Mouse (Mus musculus): ENCODE data around the gene Trpv2. TPM values are rescaled to one million over a fixed set of nuclear protein-coding genes. Genes with fewer than 3 reads are reported as not detected.
A peak's percentile ranks its signal among the peaks of the same experiment; 100 is the strongest.

The Trpv2 gene
- total and polyA plus RNA-seq, 3 experiments, result 39.2 to 58.7 (median 46.2) TPM

GRCm38 (mm10) chr11:62606299-62607169 lies 32.2 kb downstream of the Trpv2 start:
- no peaks in the 10 kb centered on the region for H3K9me3 ChIP-seq (replicated peaks; ENCODE audit: low read length)
- in situ Hi-C loops (cut with MboI; ENCODE audit: low pct_ligation_motif_present, low pct_unique_long_range_greater_than_20kb, low sequenced_read_pairs) (no loop called here), dilution Hi-C loops (cut with MboI; ENCODE audit: extremely low pct_ligation_motif_present, extremely low pct_unique_long_range_greater_than_20kb, low sequenced_read_pairs) (no loop called here)
- peak overlapping the region; percentile 1; the same call in 1 of the 2 replicates for H3K27ac ChIP-seq (ENCODE audit: insufficient read depth, low read depth)
- H3K9ac ChIP-seq (ENCODE audit: insufficient read depth, low read depth), result no peak overlapping the region
- peaks cover 48 to 68% of the 10 kb centered on the region in 2 experiments for H3K36me3 ChIP-seq (replicated peaks in 1 of 2; ENCODE audit: control insufficient read depth in 1 of 2, insufficient read depth in 1 of 2, low read length in 1 of 2)
- TF ChIP-seq ZNF384 (IDR thresholded peaks at IDR 0.05; ENCODE audit: low read depth, low read length) (peak; percentile 6; the same call in 1 of the 2 replicates), ZMIZ1 (IDR thresholded peaks at IDR 0.05; ENCODE audit: low read depth, low read length) (peak; percentile 65; the same call in 1 of the 2 replicates), NELFE (IDR thresholded peaks at IDR 0.05; ENCODE audit: low read depth, low read length) (no peak), MYC (IDR thresholded peaks at IDR 0.05; ENCODE audit: low read depth, low read length) (0 out of 2 replicates have a peak, but pooled peaks have one; percentile 37), POLR2AphosphoS2 (IDR thresholded peaks at IDR 0.05; ENCODE audit: low read depth, low read length) (peak; percentile 35), PAX5 (IDR thresholded peaks at IDR 0.05; ENCODE audit: low read length) (no peak), MAFK (IDR thresholded peaks at IDR 0.05; ENCODE audit: insufficient replicate concordance, low read length) (no peak), CHD2 (IDR thresholded peaks at IDR 0.05; ENCODE audit: low read length) (peak; percentile 58; the same call in 1 of the 2 replicates), IRF4 (IDR thresholded peaks at IDR 0.05; ENCODE audit: low read depth, low read length) (no peak), MEF2A (IDR thresholded peaks at IDR 0.05; ENCODE audit: borderline replicate concordance, low read depth, low read length) (no peak), MAX (IDR thresholded peaks at IDR 0.05; ENCODE audit: low read length) (no peak), JUND (conservative IDR thresholded peaks at IDR 0.05; ENCODE audit: low read depth, low read length) (no peak), CTCF (conservative IDR thresholded peaks at IDR 0.05 in 1 of 2, IDR thresholded peaks at IDR 0.05 in 1 of 2; ENCODE audit: low read depth in 2 of 2, low read length in 2 of 2) (peak in 1 of 2 experiments; percentile 18; a peak in 1 of 4 replicates), POLR2A (IDR thresholded peaks at IDR 0.05; ENCODE audit: low read depth, low read length) (peak; percentile 33), TBP (conservative IDR thresholded peaks at IDR 0.05; ENCODE audit: low read depth, low read length) (no peak)
- DNase-seq (ENCODE audit: extremely low read depth), result peak; percentile 61
- no peak overlapping the region for H3K4me2 ChIP-seq (ENCODE audit: insufficient read depth, low read depth, poor library complexity, severe bottlenecking)
- H3K79me2 ChIP-seq (replicated peaks; ENCODE audit: control insufficient read depth, extremely low read depth, insufficient read depth, poor library complexity, severe bottlenecking), result peaks cover 28% of the 10 kb centered on the region
- no peaks in the 10 kb centered on the region for H3K27me3 ChIP-seq (replicated peaks)
- peak overlapping the region in 1 of 3 experiments; percentile 68 for H3K4me3 ChIP-seq (replicated peaks in 1 of 3; ENCODE audit: low read depth in 2 of 3, low read length in 2 of 3, poor library complexity in 1 of 3)
- peaks cover 17 to 49% of the 10 kb centered on the region in 2 experiments for H3K4me1 ChIP-seq (ENCODE audit: control insufficient read depth in 1 of 2, insufficient read depth in 2 of 2)

- Histone ChIP-seq H3K27me3 (replicated peaks) (no peaks in the 10 kb centered on the region), H3K9ac (ENCODE audit: insufficient read depth, low read depth) (no peak overlapping the region), H3K4me3 (replicated peaks in 1 of 3; ENCODE audit: low read depth in 2 of 3, low read length in 2 of 3, poor library complexity in 1 of 3) (no peak overlapping the region), H3K79me2 (replicated peaks; ENCODE audit: control insufficient read depth, extremely low read depth, insufficient read depth, poor library complexity, severe bottlenecking) (peaks cover 28% of the 10 kb centered on the region), H3K4me1 (ENCODE audit: control insufficient read depth in 1 of 2, insufficient read depth in 2 of 2) (peaks cover 13 to 43% of the 10 kb centered on the region in 2 experiments), H3K9me3 (replicated peaks; ENCODE audit: low read length) (no peaks in the 10 kb centered on the region), H3K27ac (ENCODE audit: insufficient read depth, low read depth) (no peak overlapping the region), H3K36me3 (replicated peaks in 1 of 2; ENCODE audit: control insufficient read depth in 1 of 2, insufficient read depth in 1 of 2, low read length in 1 of 2) (peaks cover 48 to 72% of the 10 kb centered on the region in 2 experiments), H3K4me2 (ENCODE audit: insufficient read depth, low read depth, poor library complexity, severe bottlenecking) (no peak overlapping the region)
- peak; percentile 60 for DNase-seq (ENCODE audit: extremely low read depth)
- in situ Hi-C loops (cut with MboI; ENCODE audit: low pct_ligation_motif_present, low pct_unique_long_range_greater_than_20kb, low sequenced_read_pairs) (no loop called here), dilution Hi-C loops (cut with MboI; ENCODE audit: extremely low pct_ligation_motif_present, extremely low pct_unique_long_range_greater_than_20kb, low sequenced_read_pairs) (no loop called here)
- no peak for TF ChIP-seq HCFC1 (IDR thresholded peaks at IDR 0.05; ENCODE audit: low read depth, low read length)
- TF ChIP-seq ZC3H11A (IDR thresholded peaks at IDR 0.05; ENCODE audit: low read depth, low read length), result no peak
- TF ChIP-seq RCOR1 (conservative IDR thresholded peaks at IDR 0.05; ENCODE audit: low read depth, low read length), result 0 out of 2 replicates have a peak, but pooled peaks have one; percentile 48
- 0 out of 2 replicates have a peak, but pooled peaks have one; percentile 14 for TF ChIP-seq NELFE (IDR thresholded peaks at IDR 0.05; ENCODE audit: low read depth, low read length)
- TF ChIP-seq RAD21 (IDR thresholded peaks at IDR 0.05; ENCODE audit: low read depth, low read length), result no peak
- TF ChIP-seq MXI1 (IDR thresholded peaks at IDR 0.05; ENCODE audit: low read depth, low read length), result no peak; the same call in 1 of the 2 replicates
- peak; percentile 66 for TF ChIP-seq POLR2AphosphoS2 (IDR thresholded peaks at IDR 0.05; ENCODE audit: low read depth, low read length)
- no peak for TF ChIP-seq BHLHE40 (IDR thresholded peaks at IDR 0.05; ENCODE audit: low read depth, low read length)
- no peak for TF ChIP-seq JUN (IDR thresholded peaks at IDR 0.05; ENCODE audit: insufficient read depth, low read depth, low read length)
- no peak for TF ChIP-seq ELF1 (IDR thresholded peaks at IDR 0.05; ENCODE audit: low read depth, low read length)
- no peak for TF ChIP-seq PAX5 (IDR thresholded peaks at IDR 0.05; ENCODE audit: low read length)
- no peak for TF ChIP-seq JUND (conservative IDR thresholded peaks at IDR 0.05; ENCODE audit: low read depth, low read length)
- TF ChIP-seq GABPA (IDR thresholded peaks at IDR 0.05; ENCODE audit: insufficient replicate concordance, low read depth, low read length), result no peak
- no peak for TF ChIP-seq ZNF384 (IDR thresholded peaks at IDR 0.05; ENCODE audit: low read depth, low read length)
- TF ChIP-seq SIN3A (IDR thresholded peaks at IDR 0.05; ENCODE audit: low read length), result 0 out of 2 replicates have a peak, but pooled peaks have one; percentile 47
- TF ChIP-seq ZKSCAN1 (IDR thresholded peaks at IDR 0.05; ENCODE audit: borderline replicate concordance, low read depth, low read length), result no peak
- TF ChIP-seq KAT2A (IDR thresholded peaks at IDR 0.05; ENCODE audit: insufficient replicate concordance, low read length), result no peak
- TF ChIP-seq UBTF (IDR thresholded peaks at IDR 0.05; ENCODE audit: low read depth, low read length), result 0 out of 2 replicates have a peak, but pooled peaks have one; percentile 58
Measured at GRCm38 (mm10) chr11:62607170-62607951, 33.1 kb downstream of the Trpv2 start.

All from CH12.LX (cell line).